10 mouse cellular contexts compared by ENCODE assay signal in the genomic region with DNA sequence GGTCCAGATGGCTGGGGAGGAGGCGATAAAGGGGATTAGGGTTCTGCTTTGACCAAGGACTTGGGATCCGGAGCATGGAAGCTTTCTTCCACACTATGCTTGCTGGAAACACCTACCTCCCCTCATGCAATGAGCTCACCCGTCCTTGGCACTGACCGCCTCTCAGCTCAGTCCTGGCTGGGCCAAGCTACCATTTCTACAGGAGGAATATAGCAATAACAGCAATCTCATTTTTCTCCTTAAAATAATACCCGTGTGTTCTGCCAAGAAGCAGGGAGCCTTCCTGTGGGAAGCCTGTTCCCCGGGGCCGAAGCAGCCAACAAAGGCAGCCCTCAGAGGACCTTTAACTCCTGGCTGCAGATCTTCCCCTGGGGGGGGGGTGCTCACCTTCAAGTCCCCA. TPM values are rescaled to one million over a fixed set of nuclear protein-coding genes. Genes with fewer than 3 reads are reported as not detected.
DNase-seq lines count a peak whose midpoint lies in the region; ATAC-seq and TF ChIP-seq lines count a peak whose summit lies in the region.
"Had no signal": no experiment of that assay in that cellular context is flagged by ENCODE, and none has a peak within 500 bp of the region (broad histone marks: within the 10 kb centered on the region; RNA-seq: fewer than 3 reads in every experiment).

No protein-coding gene starts in this region.

- no peaks in the 10 kb centered on the region for H3K9me3 ChIP-seq in intestine, embryonic 14.5 days (ENCODE audit: control insufficient read depth, low read length)
- no peaks in the 10 kb centered on the region for H3K9me3 ChIP-seq in intestine, postnatal 0 days (ENCODE audit: control insufficient read depth)
- H3K9me3 ChIP-seq: liver, embryonic 15.5 days had no signal

- ATAC-seq in intestine, embryonic 14.5 days (replicated peaks; ENCODE audit: low FRiP score, low TSS enrichment, low read depth) = no peak
- ATAC-seq in intestine, postnatal 0 days = no peak
- ATAC-seq in monocyte, adult 5-6 weeks (replicated peaks; ENCODE audit: insufficient number of reproducible peaks, low FRiP score, low TSS enrichment, poor library complexity, severe bottlenecking) = no peak

- peak overlapping the region; percentile 60; the same call in 1 of the 2 replicates for H3K27ac ChIP-seq in intestine, embryonic 14.5 days (ENCODE audit: low read depth)
- H3K27ac ChIP-seq in intestine, postnatal 0 days (ENCODE audit: low read depth, low read length) = no peak overlapping the region
- H3K27ac ChIP-seq in left cerebral cortex, adult 2 months = no peak overlapping the region
- H3K27ac ChIP-seq: liver, embryonic 15.5 days had no signal

- peak overlapping the region; percentile 16 for H3K4me2 ChIP-seq in intestine, embryonic 14.5 days (ENCODE audit: low read length)
- no peak overlapping the region for H3K4me2 ChIP-seq in intestine, postnatal 0 days (replicated peaks; ENCODE audit: low read depth)
- H3K4me2 ChIP-seq: liver, embryonic 15.5 days had no signal

- WGBS in intestine, embryonic 14.5 days = 60% methylated on average over 7 of the region's 7 CpGs
- 72% methylated on average over 7 of the region's 7 CpGs for WGBS in intestine, postnatal 0 days

- no peak for DNase-seq in intestine, embryonic 14.5 days (ENCODE audit: low spot score)
- DNase-seq in brain, adult 2 months (ENCODE audit: low read depth, low spot score) = peak; percentile 62
- peak; percentile 45 for DNase-seq in gastrocnemius, adult 18-20 months (ENCODE audit: low spot score)
- DNase-seq in kidney, postnatal 25 days = peak; percentile 45 to 79
- DNase-seq in neural tube, embryonic 10.5 days (ENCODE audit: extremely low spot score, low spot score) = no peak
- DNase-seq in left cerebral cortex, adult 2 months (ENCODE audit: extremely low spot score in 1 of 2, low spot score in 2 of 2) = no peak
- DNase-seq: layer of hippocampus, adult 9-11 months had no signal

- H3K9ac ChIP-seq in intestine, embryonic 14.5 days (ENCODE audit: low read length) = no peak overlapping the region
- no peak overlapping the region for H3K9ac ChIP-seq in intestine, postnatal 0 days (ENCODE audit: low read depth, low read length)
- H3K9ac ChIP-seq: liver, embryonic 15.5 days had no signal

- no peaks in the 10 kb centered on the region for H3K36me3 ChIP-seq in intestine, embryonic 14.5 days (ENCODE audit: control insufficient read depth, insufficient read depth, low read length)
- no peaks in the 10 kb centered on the region for H3K36me3 ChIP-seq in intestine, postnatal 0 days (ENCODE audit: control insufficient read depth, insufficient read depth)
- H3K36me3 ChIP-seq: liver, embryonic 15.5 days had no signal

- peaks cover 8% of the 10 kb centered on the region for H3K4me1 ChIP-seq in intestine, embryonic 14.5 days (replicated peaks; ENCODE audit: control insufficient read depth, insufficient read depth, low read length)
- H3K4me1 ChIP-seq in intestine, postnatal 0 days (replicated peaks; ENCODE audit: control insufficient read depth, insufficient read depth, low read length) = no peaks in the 10 kb centered on the region
- H3K4me1 ChIP-seq: liver, embryonic 15.5 days had no signal

- no peak for TF ChIP-seq CTCF in intestine, postnatal 0 days (IDR thresholded peaks at IDR 0.05; ENCODE audit: low read depth)
- no peak for TF ChIP-seq CTCF in left cerebral cortex, adult 2 months (IDR thresholded peaks at IDR 0.05)

- intact Hi-C loops in left cerebral cortex, adult 2 months (cut with DNase I) = no loop called here

- H3K27me3 ChIP-seq in intestine, embryonic 14.5 days (replicated peaks; ENCODE audit: control insufficient read depth, insufficient read depth, low read length) = no peaks in the 10 kb centered on the region
- no peaks in the 10 kb centered on the region for H3K27me3 ChIP-seq in intestine, postnatal 0 days (replicated peaks; ENCODE audit: control insufficient read depth, insufficient read depth, low read length)
- H3K27me3 ChIP-seq: liver, embryonic 15.5 days had no signal

- no peak overlapping the region for H3K4me3 ChIP-seq in intestine, embryonic 14.5 days (ENCODE audit: low read depth, low read length)
- no peak overlapping the region for H3K4me3 ChIP-seq in intestine, postnatal 0 days (ENCODE audit: low read depth, low read length)
- H3K4me3 ChIP-seq in left cerebral cortex, adult 2 months = no peak overlapping the region
- H3K4me3 ChIP-seq: liver, embryonic 15.5 days had no signal

RNA-seq across cellular contexts. Expression of gene Meox1, which starts 43.1 kb away (rescaled TPM):
- 3.3 and 4.0 TPM in 2 replicates for polyA plus RNA-seq in intestine, embryonic 14.5 days (2014; fragmentation: Nextera tagmentation; extraction: Ambion mirVana)
- polyA plus RNA-seq in intestine, postnatal 0 days (2015; fragmentation: Nextera tagmentation; extraction: Ambion mirVana) = 3.8 and 4.1 TPM in 2 replicates
- 1 to 10 TPM; 1.3 to 3.8 TPM for total RNA-seq in gastrocnemius, adult 18-20 months (2021)
- under 1 TPM; 0.50 to 0.91 TPM for total RNA-seq in left cerebral cortex, adult 2 months (2021)
- not detected in 3 replicates for total RNA-seq in monocyte, adult 5-6 weeks (2017)

Comparison
In these comparisons a context has a peak if more than half of its experiments do, and no peak if none do; other contexts are left out.
1. DNase-seq: peak in brain, adult 2 months (single experiment), gastrocnemius, adult 18-20 months (single experiment) and kidney, postnatal 25 days (2 of 2); none in intestine, embryonic 14.5 days (single experiment), neural tube, embryonic 10.5 days (single experiment) and left cerebral cortex, adult 2 months (0 of 2).